Mouse (Mus musculus) frontal cortex, adult 2 months (tissue): ENCODE measurements at regions not wholly inside any gene's neighbourhood (a gene's known extent, or its start where the extent isn't known, plus 50 kb on each side); places are given as distances from the start of the nearest gene placed in this dataset.

ENCODE experiments used
- DNase-seq, 2 experiments: peaks; one replicate each; pipeline ENCODE4 v3.0.0; 2022; ENCODE audit warnings: low spot score in 1 of 2; ENCODE audit errors: extremely low spot score in 1 of 2

- DNase-seq, result no peak
Observed at GRCm38 (mm10) chr13:47948098-47948865, 312.7 kb upstream of the Id4 start.

- DNase-seq, result no peak
Observed at GRCm38 (mm10) chr13:47950456-47950855, 310.6 kb upstream of the Id4 start.

- DNase-seq, result peak in 1 of 2 experiments; percentile 24
Observed at GRCm38 (mm10) chr13:47951043-47951442, 310.0 kb upstream of the Id4 start.

GRCm38 (mm10) chr13:47952946-47953345, 308.1 kb upstream of the Id4 start:
- no peak for DNase-seq

GRCm38 (mm10) chr13:47953776-47954175, 307.3 kb upstream of the Id4 start:
- no peak for DNase-seq

- DNase-seq, result no peak
Observed at GRCm38 (mm10) chr13:47955504-47955903, 305.5 kb upstream of the Id4 start.

GRCm38 (mm10) chr13:47957662-47958061, 303.4 kb upstream of the Id4 start:
- DNase-seq, result no peak

GRCm38 (mm10) chr13:47974216-47974615, 286.8 kb upstream of the Id4 start:
- DNase-seq, result no peak

- no peak for DNase-seq
Observed at GRCm38 (mm10) chr13:47974756-47975515, 286.1 kb upstream of the Id4 start.

GRCm38 (mm10) chr13:47998495-47998894, 262.5 kb upstream of the Id4 start:
- DNase-seq, result no peak

- no peak for DNase-seq
Observed at GRCm38 (mm10) chr13:47999399-47999798, 261.6 kb upstream of the Id4 start.

- peak in 1 of 2 experiments; percentile 4 for DNase-seq
Observed at GRCm38 (mm10) chr13:48003126-48003525, 257.9 kb upstream of the Id4 start.

GRCm38 (mm10) chr13:48013336-48013750, 247.7 kb upstream of the Id4 start:
- no peak for DNase-seq

GRCm38 (mm10) chr13:48015296-48015695, 245.7 kb upstream of the Id4 start:
- no peak for DNase-seq

- no peak for DNase-seq
Observed at GRCm38 (mm10) chr13:48016051-48016450, 245.0 kb upstream of the Id4 start.

- no peak for DNase-seq
Observed at GRCm38 (mm10) chr13:48016606-48017005, 244.4 kb upstream of the Id4 start.

GRCm38 (mm10) chr13:48017649-48018048, 243.4 kb upstream of the Id4 start:
- no peak for DNase-seq

- DNase-seq, result no peak
Observed at GRCm38 (mm10) chr13:48018606-48019005, 242.4 kb upstream of the Id4 start.

- peak in 1 of 2 experiments; percentile 36 for DNase-seq
Observed at GRCm38 (mm10) chr13:48022958-48023615, 237.9 kb upstream of the Id4 start.

- DNase-seq, result peak; percentile 51 to 89
Observed at GRCm38 (mm10) chr13:48027775-48028489, 233.1 kb upstream of the Id4 start.

- no peak for DNase-seq
Observed at GRCm38 (mm10) chr13:48031491-48031890, 229.5 kb upstream of the Id4 start.
